Mouse (Mus musculus) erythroblast, adult 5-6 weeks (primary cell): ENCODE results near the gene Vmn2r60. TPM values are rescaled to one million over a fixed set of nuclear protein-coding genes. Genes with fewer than 3 reads are reported as not detected.
A peak's percentile ranks its signal among the peaks of the same experiment; 100 is the strongest.

ENCODE experiments used
- ATAC-seq: replicated peaks from 2 replicates; pipeline ENCODE4 v1.8.0; 2016; ENCODE audit warnings: moderate number of reproducible peaks, mild to moderate bottlenecking, moderate TSS enrichment, inconsistent platforms; ENCODE audit not compliant: poor library complexity, low FRiP score, severe bottlenecking
- total RNA-seq, 2 experiments: library from RNA; stranded (forward) in 1 of 2; stranded (reverse) in 1 of 2; fragments of 150-400 nt in 1 of 2; fragments of 200-764, 138-1000 nt in 1 of 2; gene quantifications; 2 replicates each; pipeline versions ENCODE4 v1.2.3 to v1.2.4; 2015 to 2017; ENCODE audit warnings: low replicate concordance in 2 of 2

The Vmn2r60 gene
- total RNA-seq (2015; ENCODE audit: low replicate concordance) (not detected in 2 replicates), total RNA-seq (2017; ENCODE audit: low replicate concordance) (0.09 and 0.28 TPM in 2 replicates)

- no peak for ATAC-seq
These were observed at the start of gene Vmn2r60 for GRCm38 (mm10) chr7:42107470-42107869. Vmn2r60 (plus strand) TSS chr7:42107770.

GRCm38 (mm10) chr7:42058923-42059322 lies 48.6 kb upstream of the Vmn2r60 start, which contains the start of gene Vmn2r59:
Vmn2r59 (minus strand) TSS chr7:42059023.
- ATAC-seq = no peak

- peak; percentile 77 for ATAC-seq
These were observed 509 bp upstream of the Vmn2r60 start for GRCm38 (mm10) chr7:42107061-42107460.

Other genes with a start within 250 kb of the Vmn2r60 start
- gene Vmn2r58, start 235.1 kb upstream of the Vmn2r60 start, total RNA-seq (2015; ENCODE audit: low replicate concordance) = not detected in 2 replicates
- gene Vmn2r58, start 235.1 kb upstream of the Vmn2r60 start, total RNA-seq (2017; ENCODE audit: low replicate concordance) = not detected in 2 replicates
- not detected in 2 replicates for gene Vmn2r59, start 48.7 kb upstream of the Vmn2r60 start, total RNA-seq (2015; ENCODE audit: low replicate concordance)
- 0.09 TPM in 1 of 2 replicates, not detected in the other for gene Vmn2r59, start 48.7 kb upstream of the Vmn2r60 start, total RNA-seq (2017; ENCODE audit: low replicate concordance)
- not detected in 2 replicates for gene Vmn2r61, start 152.3 kb downstream of the Vmn2r60 start, total RNA-seq (2015; ENCODE audit: low replicate concordance)
- not detected in 2 replicates for gene Vmn2r61, start 152.3 kb downstream of the Vmn2r60 start, total RNA-seq (2017; ENCODE audit: low replicate concordance)